Mouse (Mus musculus): ENCODE measurements around the gene Insm2.

DNA sequence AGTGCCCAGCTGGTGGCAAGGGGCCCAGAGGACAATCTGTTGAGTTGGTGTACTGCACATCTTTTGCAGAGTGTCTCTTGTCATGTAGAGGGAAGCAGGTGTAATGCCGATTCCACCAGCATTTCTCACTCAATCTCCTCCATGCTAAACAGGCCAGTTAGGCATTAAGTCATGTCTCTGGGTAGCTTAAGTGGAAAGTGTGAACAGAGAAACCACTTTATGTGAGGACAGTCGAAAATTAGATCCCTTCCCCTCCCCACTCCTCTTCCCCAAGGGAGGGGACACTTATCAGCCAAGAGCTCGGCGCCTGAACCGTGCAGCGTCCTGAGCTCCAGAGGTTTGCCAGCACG, 715 bp upstream of the Insm2 start:
- TF ChIP-seq CTCF (IDR thresholded peaks at IDR 0.05; ENCODE audit: low read depth, low read length): no peak
- no peak for TF ChIP-seq POLR2A (IDR thresholded peaks at IDR 0.05; ENCODE audit: insufficient read depth, low read length)
